Mouse (Mus musculus): ENCODE data around the gene Ccdc162. TPM values are rescaled to one million over a fixed set of nuclear protein-coding genes. Genes with fewer than 3 reads are reported as not detected.

Ccdc162 gene
- polyA plus RNA-seq, 2 experiments from 2014 or later = 1.5 to 1.6 TPM

DNA sequence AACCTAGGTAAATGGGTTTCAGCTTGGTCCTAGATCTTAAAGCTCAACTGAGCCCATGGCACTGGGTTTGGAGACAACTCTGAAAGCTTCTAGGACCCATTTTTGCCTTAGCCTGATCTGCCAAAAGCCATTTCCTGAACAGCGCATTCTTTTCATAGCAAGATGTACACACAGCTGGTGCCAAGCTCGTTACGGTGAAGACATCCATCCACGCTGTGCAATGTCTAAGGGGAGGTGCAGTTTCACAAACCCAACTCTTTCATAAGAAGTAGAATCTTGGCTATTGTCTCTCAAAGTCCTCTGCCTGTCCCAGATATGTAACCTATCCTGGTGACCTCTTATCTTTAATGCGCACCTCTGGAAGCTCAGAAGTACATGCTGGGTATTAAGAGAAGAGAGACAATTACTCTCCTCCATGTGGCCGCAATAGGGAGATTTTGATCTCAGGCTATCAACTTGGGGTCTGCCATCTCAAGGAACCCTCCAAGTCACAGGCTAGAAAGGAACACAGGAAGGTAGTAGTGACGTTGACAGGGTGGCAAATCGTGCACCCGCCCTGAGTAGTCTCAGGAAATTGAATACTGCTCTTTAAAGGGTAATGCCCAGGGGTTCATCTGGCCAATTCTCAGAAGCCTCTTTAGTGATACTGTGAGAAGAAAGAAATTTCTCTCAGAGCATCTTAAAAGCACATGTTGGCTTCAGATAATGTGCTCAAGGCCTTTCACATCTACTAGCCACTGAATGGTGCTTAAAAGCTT, 81.0 kb downstream of the Ccdc162 start:
- ATAC-seq = peak; percentile 56

DNA sequence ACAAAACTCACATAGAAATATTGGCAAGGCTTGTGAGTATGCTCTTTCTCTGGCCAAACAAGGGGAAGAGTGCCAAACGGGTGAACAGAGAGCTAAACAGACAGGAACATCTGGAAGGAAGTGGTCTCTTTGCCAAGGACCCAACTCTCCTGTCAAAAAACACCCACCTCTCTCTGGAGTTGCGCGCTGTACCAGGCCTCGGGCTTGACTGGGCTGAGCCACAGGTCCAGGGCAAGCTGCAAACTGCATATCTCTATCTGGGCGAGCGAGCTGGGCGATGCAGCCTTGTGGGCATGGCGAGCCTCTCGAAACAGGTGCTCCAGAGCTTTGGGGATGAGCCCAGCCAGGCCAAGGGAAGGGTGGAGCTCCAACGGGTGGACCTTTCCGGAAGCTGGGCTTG, 82.6 kb downstream of the Ccdc162 start:
- no peak for ATAC-seq

DNA sequence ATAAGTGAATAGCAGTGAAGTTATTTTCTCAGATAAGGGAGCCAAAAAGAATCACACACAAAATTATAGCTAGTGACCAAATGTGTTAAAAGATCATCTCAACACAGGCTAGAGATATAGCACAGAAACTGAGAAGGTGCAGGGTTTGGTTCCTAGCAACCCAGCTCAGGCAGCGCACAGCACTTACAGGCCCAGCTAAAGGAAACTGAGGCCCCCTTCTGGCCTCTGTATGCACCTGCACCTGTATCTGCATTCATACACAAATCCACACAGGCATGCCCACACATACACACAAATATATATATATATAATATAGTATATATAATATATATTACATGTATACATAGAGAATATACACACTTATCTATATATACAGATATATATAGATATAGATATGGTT, 84.4 kb downstream of the Ccdc162 start:
- no peak for ATAC-seq

DNA sequence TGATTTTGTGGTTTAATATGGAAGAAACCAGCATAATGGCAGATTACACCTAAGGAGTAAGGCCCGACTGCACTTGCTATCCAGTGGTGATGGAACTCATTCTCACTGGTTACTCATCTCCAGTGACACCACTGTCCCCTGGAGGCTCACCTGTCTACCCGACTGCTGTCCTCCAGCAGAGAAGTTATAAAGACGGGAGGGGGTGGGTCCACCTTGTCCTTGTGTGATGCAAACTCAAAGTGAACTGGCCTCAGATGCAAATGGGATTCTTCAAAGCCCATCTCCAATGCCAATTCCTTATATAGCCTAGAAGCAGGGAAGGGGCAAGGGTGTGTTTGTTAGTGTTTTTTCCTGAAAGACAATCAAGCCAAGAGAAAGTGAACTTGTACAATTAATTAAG, 89.4 kb downstream of the Ccdc162 start:
- no peak for ATAC-seq

DNA sequence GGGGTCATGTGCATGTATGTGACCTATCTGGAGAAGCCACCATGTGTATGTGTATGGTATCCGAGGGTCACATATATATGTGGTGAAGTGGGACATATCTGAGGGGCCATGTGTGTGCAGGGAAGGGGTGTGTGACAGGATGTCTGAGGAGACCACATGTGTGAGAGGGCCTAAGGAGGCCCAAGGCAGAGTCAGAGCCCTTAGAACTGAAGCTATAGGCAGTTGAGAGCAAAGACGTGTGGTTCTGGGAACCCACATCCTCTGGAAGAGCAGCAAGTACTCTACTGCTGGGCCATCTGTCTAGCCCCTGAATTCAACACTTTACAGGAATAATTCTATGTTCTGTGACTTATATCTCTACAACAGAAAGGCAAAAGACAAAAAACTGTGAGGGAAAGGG, 96.4 kb downstream of the Ccdc162 start:
- peak; percentile 70 for ATAC-seq

DNA sequence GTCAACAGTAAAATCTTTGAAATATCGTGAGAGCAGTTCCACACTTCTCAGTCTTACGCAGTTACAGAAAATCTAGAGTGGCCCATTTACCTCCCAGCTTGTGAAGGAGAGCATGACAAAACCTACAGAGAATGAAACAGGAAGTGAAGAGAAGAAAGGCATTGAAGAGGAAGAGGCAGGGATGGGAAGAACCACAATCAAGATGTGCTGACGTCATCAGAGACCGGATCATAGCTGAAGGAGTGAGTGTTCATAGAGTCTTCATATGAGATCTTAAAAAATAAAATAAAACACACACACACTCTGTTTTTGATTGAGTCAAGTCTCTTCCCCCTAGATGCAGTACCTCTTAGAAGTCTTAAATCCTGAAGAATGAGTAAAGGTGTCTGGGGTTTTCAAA, 100.9 kb downstream of the Ccdc162 start:
- ATAC-seq = peak; percentile 85

DNA sequence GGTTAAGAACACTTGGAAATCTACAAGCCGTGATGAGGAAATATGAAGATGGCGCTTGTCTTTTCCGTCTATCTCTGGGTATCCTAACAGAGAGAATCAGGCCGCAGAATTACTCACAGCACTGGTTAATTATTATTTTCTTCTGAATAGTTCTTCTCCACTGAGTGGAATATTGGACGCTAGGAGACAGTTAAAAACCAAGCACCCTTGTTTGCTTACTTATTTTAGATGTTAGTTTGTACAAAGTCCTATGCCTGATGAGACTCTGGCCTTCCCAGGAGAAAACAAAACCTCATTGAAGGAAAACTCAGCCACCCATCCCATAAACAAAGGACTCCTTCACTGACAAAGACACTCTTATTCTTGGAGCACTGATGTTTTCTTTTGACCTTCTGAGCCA, 104.5 kb downstream of the Ccdc162 start:
- ATAC-seq = no peak

DNA sequence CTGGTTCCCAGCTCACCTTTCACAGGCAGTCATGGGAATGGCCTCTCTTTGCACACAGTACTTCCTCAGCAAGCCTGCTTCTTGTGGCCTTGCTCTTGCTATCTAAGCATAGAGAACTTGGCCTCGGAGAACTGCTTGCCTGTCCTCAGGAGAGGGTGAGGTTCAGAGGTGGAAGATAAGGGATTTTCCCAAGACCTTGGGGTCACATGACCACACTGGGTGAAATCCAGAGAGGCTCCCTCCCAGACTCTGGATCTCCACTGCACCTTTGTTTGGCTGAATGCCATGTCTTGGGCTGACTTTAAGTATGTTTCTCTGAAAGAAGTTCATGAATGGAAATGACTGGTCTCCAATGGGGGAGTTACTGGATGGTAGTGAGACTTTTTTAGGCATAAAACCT, 107.0 kb downstream of the Ccdc162 start:
- no peak for ATAC-seq

DNA sequence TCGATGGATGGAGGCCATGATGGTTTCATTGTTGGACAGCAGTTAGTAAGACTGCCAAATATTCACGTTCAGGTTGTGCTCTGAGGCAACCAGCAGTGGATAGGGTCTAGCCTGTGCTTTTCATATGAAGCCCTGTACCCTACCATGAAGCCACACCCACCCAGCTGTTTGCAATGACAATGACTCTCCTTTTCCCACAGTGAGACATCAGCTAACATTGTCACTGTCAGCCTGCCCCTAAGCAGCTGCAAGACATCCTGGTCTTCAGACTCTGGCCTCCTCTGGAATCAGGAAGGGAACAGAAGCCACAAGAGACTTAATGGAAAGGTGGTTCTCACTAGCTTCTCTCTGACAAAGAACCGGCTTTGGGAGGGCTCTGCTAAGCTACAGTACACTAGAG, 107.9 kb downstream of the Ccdc162 start:
- ATAC-seq = no peak

DNA sequence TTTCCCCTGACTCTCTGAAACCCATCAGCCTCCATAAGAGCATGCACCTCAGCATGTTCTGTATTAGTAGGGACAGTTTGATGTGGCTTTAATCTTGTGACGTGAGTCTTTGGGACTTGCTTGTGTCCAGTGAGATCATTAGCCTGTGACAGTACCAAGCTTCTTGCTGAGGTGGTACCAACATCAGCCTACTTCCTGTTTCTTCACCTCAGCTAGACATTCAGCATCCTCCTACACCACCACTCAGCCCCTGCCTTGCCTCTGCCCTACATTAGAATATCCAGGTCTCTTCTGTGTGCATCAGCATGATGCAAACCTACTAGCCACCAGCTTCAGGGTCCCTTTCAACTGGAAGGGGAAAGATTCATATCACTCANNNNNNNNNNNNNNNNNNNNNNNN, 113.8 kb downstream of the Ccdc162 start:
- ATAC-seq = peak; percentile 78

DNA sequence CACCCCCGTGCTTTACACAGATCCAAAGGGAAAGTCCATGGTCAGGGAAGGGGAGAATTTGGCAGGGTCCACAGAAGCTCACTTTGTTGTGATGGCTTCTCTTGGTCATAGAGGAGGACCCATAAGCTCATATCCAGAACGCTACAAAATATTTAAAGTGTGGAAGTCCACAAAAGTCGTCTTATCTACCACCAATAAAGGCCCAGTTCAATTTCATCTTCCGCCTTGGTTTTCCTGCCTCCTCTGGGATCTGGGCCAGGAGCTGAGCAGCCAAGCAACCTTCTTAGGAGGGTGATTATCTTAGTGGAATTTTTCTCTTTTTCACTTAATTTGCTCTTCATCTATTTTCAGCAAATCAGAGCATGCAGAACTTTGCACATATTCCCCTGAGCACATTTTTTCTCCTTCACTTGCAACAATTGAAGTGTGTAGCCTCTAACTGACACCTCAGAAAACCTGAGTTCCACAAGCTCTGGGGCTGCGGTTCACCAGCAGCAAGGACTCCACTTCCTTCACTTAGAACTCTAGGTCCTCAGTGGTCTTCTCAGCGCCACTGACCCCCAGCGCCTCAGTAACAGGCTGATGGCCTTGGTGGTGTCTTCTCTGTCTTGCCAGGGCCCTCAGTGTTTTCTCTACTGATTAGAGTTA, 114.4 kb downstream of the Ccdc162 start:
- no peak for ATAC-seq

DNA sequence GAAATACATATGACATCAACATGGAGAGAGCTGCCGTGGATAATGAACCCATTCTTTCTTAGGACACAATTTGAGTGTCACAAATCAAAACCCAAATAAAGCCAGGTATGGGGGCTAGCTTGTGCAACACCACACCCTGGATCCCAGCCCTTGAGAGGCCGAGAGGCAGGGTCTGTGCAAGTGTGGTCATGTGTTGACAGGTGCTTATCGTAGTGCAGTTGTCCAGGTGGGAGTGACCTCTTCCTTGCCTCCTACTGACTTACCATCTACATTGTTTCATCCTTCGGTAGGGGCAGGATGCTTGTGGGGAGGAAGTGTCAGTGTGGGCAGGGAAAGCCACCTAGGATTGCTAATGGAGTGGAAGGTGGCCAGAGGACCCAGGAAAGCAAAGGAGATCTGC, 115.1 kb downstream of the Ccdc162 start:
- no peak for ATAC-seq

DNA sequence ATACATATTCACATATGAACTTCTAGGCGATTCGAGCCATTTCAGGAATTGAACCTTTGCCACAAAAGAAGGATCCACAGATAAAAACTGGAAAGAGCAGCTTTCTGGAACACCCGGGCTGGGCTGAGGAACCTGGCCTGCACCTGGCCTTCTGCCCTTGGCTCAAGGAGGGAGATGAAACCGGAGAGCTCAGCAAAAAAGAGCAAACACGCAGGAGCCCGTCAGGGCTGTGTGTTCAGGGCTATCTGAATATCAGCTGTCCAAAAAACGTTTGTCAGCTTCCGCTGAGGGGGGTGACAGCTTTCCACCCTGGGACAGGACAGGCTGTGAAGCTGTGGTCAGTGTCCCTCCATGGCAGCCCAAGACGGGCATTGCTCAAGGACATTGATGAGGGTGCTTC, 117.4 kb downstream of the Ccdc162 start:
- ATAC-seq = no peak

DNA sequence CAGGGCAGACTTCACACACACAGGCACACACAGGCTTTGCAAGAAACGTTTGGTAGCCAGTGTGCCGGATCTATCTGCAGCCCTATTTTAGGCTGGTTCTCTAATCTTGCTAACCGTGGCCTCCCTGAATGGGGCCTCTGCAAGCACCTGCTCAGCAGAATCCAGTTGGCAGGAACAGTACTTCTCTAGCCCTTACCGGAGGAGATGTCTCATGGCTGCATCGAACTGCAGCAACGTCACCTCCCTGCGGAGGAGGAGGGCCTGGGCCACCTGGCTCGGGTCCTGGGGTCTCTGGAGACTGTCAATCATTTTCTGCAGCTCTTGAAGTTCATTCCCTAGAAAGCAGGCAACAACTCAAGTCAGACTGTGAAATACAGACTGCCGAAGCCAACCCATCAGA, 118.2 kb downstream of the Ccdc162 start:
- no peak for ATAC-seq

DNA sequence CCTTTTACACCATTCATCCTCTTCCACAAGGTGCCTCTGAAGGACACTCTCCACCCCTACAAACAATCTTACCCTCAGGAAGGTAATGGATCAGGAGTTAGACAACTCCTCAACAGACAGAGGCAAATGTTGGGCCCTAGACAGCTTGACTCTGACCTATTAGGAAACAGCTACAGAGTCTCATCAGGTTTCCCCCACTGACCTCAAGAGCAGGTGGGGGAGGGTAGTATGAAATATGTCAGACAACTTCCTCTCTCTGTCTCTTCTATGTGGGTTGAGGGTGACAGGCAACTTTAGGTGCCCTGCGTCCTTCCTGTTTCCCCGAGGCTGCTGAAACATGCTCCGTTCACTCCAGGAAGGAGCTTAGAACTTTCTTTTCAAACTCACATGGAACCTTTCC, 120.9 kb downstream of the Ccdc162 start:
- peak; percentile 99 for ATAC-seq

DNA sequence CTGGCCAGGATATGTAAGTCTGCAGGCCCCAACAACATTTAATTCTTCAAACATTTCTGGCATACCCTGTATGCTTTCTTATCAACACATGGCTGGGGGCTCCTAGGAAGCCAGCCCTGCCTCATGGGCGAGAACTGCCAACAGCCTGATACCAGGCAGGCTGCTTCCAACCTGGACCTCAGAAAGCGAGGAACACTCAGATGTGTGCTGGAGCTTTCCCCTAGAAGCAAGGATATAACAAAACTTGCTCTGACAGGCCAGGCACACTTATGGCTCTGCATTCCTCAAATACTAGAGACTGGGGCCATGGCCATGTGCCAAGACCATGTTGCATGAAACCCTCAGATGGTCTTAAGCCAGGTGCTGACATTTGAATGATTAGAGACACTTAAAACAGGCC, 121.5 kb downstream of the Ccdc162 start:
- no peak for ATAC-seq

DNA sequence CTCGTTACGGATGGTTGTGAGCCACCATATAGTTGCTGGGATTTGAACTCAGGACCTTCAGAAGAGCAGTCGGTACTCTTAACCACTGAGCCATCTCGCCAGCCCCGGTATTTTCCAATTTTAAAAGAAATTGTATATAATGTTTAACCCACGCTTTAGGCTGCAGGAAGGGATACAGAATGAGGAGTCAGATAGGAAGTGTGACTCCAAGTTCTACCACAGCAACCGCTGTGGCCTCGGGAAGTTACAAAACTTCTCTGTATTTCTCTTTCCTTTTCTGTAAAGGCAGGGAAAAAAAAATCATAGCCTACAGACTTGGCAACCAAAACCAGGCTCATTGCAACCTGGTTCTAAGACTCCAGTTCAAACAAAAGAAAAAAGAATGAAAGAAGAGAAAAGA, 122.0 kb downstream of the Ccdc162 start:
- ATAC-seq = no peak

DNA sequence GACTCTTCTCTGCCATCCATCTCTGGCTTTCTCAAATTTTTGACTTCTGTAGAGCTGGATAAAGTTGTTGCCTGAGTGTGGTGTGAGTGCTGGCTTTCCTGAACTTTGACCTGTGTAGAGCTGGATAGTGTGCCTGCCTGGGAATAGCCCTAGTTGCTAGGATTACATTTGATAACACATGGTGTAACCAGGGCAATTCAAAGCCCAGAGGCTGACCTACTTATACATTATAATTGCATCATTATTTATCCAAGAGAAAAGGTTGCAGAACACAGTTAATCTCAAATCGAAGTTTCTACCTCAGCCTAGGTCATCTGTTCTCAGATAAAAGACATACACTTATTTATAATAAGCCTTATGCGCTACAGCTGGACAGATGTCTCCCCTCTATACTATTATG, 127.8 kb downstream of the Ccdc162 start:
- no peak for ATAC-seq

DNA sequence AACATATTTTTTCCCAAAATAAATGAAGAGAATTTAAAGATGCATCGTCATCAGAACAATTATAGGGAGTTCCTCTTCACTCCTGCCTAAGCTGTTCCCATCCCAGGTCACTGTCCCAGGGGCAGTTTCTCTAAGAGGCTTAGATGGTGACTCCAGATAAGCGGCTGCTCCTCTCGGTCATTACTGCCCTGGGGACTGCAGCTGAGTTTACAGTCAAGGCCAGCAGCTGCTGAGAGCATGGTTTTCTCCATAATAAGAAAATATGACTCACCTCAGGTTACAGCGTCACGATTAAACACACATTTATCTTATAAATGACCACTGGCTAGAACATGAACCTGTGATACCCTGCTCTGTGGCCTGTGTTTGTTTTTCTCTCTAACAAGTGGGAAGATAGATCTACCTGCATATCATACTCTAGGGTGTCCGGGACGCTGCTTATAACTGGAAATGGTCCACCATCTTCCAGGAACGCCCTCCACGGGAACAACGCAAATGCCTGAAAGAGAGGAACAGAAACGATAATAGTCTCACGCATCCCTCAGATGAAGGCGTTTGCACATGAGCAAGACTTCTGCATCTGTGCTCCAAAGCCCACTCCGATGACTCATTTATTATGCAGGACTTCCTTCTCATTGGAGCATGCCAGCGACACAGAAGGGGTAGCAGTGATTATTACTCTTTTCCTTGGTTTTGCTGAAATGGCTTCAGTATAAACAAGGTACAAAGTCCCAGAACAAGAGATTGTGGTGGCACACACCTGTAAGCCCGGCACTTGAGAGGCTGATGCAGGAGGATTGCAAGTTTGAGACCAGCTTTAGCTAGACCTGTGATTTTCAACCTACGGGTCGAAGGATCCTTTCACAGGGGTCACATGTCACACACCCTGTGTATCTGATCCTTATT, 129.2 kb downstream of the Ccdc162 start:
- no peak for ATAC-seq

DNA sequence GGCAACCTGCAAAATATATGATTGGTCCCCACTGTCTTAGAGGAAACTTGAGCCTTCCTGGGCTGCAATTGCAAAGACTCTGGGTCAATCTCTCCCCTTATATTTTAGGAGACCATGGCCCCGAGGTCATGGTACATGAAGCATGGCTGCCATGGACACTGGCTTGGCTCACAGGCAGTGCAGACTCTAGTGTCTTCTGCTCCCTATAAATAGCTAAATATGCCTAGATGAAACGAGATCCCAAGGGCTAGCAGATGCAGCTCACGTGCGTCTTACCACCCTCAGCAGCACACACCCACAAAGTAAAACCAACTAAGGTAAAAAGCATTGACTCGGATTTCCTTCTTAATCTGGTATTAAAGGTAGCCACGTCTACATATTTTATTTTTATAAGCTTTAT, 133.1 kb downstream of the Ccdc162 start:
- ATAC-seq = no peak

DNA sequence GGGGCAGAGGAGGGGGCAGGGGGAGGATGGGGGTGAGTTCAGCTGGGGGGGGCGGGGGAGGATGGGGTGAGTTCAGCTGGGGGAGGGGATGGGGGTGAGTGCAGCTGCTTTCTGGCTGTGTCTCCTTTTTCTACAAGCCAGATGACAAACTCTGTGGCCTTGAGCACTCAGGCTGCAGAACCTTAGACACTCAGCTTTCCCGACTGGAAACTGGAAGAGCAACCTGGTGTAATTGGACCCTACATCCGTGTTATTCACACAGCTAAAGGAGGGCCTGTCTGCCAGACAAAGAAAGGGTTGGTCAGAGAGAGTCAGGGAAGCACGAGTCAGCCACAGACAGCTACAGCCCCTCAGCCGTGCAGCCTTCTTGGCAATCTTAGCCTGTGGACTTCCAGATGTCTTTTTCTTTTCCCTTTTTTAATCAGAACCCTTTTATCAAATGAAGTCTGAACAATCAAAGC, 133.5 kb downstream of the Ccdc162 start:
- ATAC-seq = no peak

DNA sequence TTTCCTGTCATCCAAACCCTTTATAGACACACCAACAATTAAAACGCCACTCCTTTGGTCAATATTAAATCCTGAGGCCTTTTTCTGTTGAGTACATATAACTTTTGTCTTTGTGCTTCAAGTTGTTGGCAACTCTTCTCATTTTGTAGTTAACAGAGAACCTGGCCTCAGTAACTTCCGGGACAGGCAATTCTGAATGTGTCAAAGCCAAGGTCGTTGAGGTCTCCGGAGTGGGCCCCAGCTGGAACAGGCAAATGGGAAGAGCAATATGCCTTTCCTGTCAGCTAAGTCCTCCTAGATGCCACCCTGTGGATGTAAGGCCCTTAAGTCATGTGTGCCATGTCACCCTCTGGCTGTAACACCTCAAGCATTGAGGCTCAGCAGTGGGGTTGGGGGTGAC, 136.0 kb downstream of the Ccdc162 start:
- no peak for ATAC-seq

DNA sequence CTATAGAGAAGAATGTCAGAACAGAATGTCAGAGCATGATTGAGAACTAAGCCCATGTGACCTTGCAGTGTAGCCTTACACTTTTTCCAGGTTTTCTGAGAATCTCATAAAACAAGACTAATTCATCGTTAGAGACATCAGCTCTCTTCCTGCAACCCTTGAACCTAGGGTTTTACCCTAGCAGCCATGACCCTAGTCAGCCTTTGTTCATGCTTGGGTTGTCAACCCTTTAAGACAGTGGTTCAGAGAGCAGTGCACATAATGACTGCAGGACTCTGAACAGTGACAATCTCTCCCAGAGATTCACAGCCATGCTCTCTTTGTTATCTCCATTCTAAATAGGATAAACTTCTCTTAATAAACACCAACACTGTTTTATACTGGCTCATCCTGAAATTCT, 137.9 kb downstream of the Ccdc162 start:
- no peak for ATAC-seq
